Mouse (Mus musculus): ENCODE results near the gene Inpp5d. TPM values are rescaled to one million over a fixed set of nuclear protein-coding genes. Genes with fewer than 3 reads are reported as not detected.

Gene Inpp5d
- total RNA-seq, 2 experiments from 2014 or later: 14.9 to 15.3 TPM

GRCm38 (mm10) chr1:87623977-87624666, 4.0 kb downstream of the Inpp5d start:
- DNase-seq (ENCODE audit: low spot score in 2 of 2): no peak

GRCm38 (mm10) chr1:87624826-87625225, 4.7 kb downstream of the Inpp5d start:
- DNase-seq (ENCODE audit: low spot score in 2 of 2): no peak

GRCm38 (mm10) chr1:87625254-87626025, 5.3 kb downstream of the Inpp5d start:
- no peak for DNase-seq (ENCODE audit: low spot score in 2 of 2)

- DNase-seq (ENCODE audit: low spot score in 2 of 2): no peak
Observed at GRCm38 (mm10) chr1:87626344-87626743, 6.2 kb downstream of the Inpp5d start.

DNA sequence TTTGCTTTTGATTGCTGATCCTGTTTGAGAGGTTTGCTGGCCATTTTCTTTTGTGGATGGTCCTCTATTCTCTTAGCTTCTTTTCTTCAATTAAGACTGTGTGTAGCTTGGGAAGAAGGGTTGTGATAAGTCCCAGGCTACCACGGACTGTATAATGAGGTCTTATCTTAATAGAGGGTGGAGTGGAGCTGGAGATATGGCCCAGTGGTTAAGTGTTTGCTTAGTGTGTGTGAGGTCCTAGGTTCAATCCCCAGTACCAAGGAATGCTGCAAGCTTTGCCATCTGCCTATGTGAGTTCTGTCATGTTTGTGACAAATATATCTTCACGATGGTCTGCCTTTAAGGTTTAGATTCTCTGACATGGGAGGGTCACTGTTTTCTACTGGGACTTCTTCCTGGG, 8.0 kb downstream of the Inpp5d start:
- no peak for DNase-seq (ENCODE audit: low spot score in 2 of 2)

DNA sequence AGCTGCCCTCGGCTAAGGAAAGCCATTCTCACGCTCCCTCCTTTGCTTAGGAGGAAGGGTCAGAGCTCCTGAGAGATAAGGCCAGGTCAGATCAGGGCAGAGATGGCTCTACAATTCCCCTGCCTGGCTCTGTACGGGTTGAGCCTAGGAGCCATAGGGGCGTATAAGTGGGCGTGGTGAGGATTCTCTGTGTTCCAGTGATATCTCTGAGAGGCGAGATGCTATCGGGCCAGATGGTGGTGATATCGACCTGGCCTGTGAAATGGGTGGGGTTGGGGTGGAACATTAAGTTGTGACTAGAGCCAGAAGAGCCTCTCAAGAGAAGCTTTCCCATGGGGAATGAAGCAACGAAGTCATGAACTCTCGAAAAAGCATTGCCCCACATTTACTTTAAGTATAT, 11.5 kb downstream of the Inpp5d start:
- no peak for DNase-seq (ENCODE audit: low spot score in 2 of 2)

- DNase-seq (ENCODE audit: low spot score in 2 of 2): no peak
Observed at GRCm38 (mm10) chr1:87632163-87632562, 12.1 kb downstream of the Inpp5d start.

- no peak for DNase-seq (ENCODE audit: low spot score in 2 of 2)
Observed at GRCm38 (mm10) chr1:87636716-87637117, 16.6 kb downstream of the Inpp5d start.

DNA sequence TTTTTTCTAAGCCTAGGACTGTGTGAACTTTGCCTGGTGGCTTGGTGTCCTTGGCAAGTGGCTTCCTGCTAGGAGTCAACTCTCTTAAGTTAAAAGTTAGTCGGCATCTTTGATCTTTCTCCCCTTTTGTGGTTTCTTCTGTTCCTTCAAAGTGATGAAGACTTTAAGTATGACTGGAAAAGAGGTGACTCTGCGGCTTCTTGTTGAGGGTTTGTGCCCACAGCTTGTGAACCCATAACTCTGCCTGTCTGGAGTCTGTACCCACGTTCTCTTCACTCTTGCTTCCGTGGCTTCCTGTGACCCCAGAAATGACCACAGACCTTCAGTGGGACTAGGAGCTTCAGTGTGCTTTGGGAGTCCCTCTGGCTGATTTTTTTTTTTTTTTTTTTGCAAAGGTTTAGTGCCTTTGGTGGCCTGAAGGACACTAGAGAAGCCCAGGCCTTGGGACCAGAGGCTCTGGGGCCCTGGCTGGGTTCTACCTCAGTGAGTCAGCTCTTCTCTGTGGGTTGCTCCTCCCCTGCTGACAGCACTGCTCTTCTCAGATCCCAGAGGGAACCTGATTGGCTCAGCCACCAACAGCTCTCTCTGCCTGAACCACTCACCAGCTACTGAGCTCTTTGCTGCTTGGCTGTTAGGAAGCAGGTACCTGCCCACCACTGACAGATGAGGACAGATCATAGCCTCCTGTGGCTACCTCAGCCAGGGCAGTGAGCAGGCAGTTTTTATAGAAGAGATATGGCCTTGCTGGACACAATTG, 17.2 kb downstream of the Inpp5d start:
- no peak for DNase-seq (ENCODE audit: low spot score in 2 of 2)

DNA sequence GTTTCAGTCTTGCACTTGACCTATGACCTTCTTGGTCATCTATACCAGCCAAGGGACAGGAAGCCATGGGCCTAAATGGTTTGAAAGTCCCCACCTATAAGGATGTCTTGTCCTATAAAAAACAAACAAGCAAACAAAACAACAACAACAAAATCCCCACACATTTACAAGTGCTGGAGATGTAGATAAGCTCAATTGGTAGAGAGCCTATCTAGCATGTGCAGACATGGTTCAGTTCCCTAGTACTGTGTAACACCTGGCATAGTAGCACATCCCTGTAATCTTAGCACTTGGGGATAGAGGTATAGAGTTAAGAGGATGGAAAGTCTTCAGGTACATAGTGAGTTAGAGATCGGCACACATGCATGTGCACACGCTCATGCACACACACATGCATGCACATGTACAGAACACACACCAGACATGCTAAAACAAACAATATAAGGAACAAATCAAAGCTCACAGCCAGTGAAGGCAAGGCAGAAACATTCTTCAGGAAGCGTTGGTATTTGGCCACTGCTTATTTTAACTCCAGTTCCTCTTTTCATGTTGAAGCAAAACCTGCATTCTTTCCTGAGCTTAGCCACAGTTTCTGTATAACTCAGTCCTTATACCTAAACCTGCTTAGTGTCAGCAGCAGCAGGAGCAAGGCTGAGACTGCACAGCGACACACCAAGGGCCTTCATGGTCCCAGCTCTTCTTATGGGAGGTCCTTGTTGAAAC, 17.9 kb downstream of the Inpp5d start:
- DNase-seq (ENCODE audit: low spot score in 2 of 2): no peak

- no peak for DNase-seq (ENCODE audit: low spot score in 2 of 2)
Observed at GRCm38 (mm10) chr1:87639724-87640123, 19.6 kb downstream of the Inpp5d start.

- no peak for DNase-seq (ENCODE audit: low spot score in 2 of 2)
Observed at GRCm38 (mm10) chr1:87640165-87640661, 20.1 kb downstream of the Inpp5d start.

DNA sequence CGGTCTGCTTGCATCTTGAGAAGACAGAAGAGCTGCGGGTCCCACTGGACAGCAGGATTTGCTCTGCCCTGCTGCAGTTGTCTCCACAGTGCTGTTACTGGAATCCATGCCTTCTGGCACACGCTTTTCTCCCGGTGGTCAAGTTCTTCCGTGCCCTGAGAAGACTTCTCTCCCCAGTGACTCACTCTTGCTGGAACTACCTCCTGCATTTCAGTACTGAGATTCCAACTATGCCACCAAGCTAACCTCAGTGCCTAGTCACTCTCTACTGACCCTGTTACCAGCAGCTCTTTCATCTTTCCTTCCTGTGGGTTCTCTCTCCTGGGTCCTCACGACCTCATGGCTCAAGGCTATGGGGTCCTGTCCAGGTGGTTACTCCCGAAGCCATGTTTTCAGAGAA, 22.9 kb downstream of the Inpp5d start:
- no peak for DNase-seq (ENCODE audit: low spot score in 2 of 2)

DNA sequence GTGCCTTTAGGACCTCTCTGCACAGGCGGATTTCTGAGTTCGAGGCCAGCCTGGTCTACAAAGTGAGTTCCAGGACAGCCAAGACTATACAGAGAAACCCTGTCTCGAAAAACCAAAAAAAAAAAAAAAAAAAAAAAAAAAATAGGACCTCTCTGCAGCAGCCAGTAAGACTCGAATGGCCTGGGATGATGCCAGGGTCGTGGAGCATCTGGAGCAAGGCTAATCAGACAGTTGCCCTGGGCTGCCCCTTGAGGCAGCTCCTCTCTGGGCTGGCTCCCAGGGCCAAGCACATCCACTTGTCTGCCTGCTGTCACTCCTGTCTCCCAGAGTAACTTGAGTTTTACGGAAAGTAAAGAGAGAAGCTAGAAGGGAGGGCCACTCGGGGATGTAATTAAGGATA, 24.9 kb downstream of the Inpp5d start:
- no peak for DNase-seq (ENCODE audit: low spot score in 2 of 2)

DNA sequence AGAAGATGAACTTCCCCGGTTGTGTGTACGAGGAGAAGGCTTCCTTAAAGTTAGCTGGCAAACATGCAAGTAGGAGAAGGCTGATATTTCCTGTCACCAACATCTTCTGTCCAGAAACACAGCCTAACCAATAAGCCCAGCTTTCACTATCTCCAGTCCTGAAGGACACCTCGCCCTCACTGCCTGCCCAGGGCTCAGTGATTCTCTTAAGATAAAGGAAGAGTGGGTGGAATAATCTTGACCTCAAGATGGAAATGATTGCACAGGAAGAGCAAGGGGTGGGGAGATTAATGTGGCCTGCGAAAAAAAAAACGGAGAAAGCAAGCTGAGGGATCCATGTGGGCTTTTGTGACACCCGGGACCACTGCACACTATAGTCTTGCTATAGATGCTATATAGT, 25.6 kb downstream of the Inpp5d start:
- no peak for DNase-seq (ENCODE audit: low spot score in 2 of 2)

- DNase-seq (ENCODE audit: low spot score in 2 of 2): no peak
Observed at GRCm38 (mm10) chr1:87647820-87648219, 27.7 kb downstream of the Inpp5d start.

DNA sequence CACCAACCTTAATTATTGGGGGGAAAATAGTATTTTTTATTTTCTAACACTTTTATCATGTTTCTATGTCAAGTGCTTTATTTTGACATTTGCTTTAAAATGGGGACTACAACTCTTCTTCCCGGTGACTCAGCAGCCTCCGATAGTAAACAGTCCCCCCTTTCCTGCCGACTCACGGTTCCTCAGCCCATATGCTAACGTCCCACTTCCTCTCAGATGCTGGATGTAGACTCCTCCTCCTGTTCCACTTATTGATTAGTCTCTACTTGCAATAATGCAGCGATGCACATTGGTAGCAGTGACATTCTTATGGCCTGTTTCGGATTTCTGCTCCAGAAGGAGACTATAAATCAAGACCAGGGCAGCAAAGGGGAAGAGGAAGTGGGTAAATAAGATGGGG, 28.5 kb downstream of the Inpp5d start:
- DNase-seq (ENCODE audit: low spot score in 2 of 2): no peak

DNA sequence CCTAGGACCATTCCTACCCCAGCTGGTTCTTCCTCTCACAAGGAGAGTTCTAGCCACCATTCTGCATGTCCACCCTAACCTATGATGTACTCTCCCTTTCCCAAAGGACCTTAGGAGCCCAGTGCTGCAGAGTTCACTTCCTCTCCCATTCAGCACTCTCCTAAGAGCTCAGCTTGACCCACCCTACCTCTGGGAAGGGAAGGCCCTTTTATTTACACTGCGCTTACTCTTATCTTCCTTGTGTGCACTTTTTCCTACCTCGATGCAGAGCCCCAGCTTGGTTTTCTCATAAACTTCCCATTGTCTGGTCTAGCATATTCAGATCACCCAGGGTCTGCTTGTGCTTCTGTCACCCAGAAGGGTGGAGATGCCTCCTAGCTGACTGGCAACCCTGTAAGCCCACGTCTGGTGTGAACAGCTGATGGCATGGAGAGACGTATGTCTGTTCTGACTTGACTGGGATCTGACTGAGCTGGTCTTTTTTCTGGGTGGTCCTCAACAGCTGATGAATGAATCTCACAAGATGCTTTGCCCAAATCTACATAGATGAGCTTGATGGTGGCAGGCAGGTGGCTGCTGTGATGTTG, 29.2 kb downstream of the Inpp5d start:
- no peak for DNase-seq (ENCODE audit: low spot score in 2 of 2)

- DNase-seq (ENCODE audit: low spot score in 2 of 2): no peak
Observed at GRCm38 (mm10) chr1:87649958-87650474, 29.9 kb downstream of the Inpp5d start.

GRCm38 (mm10) chr1:87650611-87651079, 30.5 kb downstream of the Inpp5d start:
- DNase-seq (ENCODE audit: low spot score in 2 of 2): no peak

Measured in left cerebral cortex, adult 18-20 months (tissue).